Mouse (Mus musculus): ENCODE results near the gene Aagab. TPM values are rescaled to one million over a fixed set of nuclear protein-coding genes. Genes with fewer than 3 reads are reported as not detected.
A peak's percentile ranks its signal among the peaks of the same experiment; 100 is the strongest.

The Aagab gene
- total and polyA plus RNA-seq, 3 experiments: 16.1 to 27.4 TPM; not detected in 1

GRCm38 (mm10) chr9:63579644-63580043, 22.8 kb upstream of the Aagab start:
- Histone ChIP-seq H3K27me3 (ENCODE audit: control insufficient read depth in 1 of 2, insufficient read depth in 2 of 2, low read length in 2 of 2) (peaks cover 0 to 3% of the 10 kb centered on the region in 2 experiments; a peak in 3 of 4 replicates), H3K4me1 (ENCODE audit: control insufficient read depth in 1 of 2, insufficient read depth in 2 of 2, low read length in 2 of 2) (no peaks in the 10 kb centered on the region; a peak in 1 of 4 replicates), H3K9ac (ENCODE audit: control insufficient read depth, low read depth, low read length, poor library complexity, severe bottlenecking) (no peak overlapping the region), H3K4me3 (ENCODE audit: control insufficient read depth in 1 of 2, insufficient read depth in 1 of 2, low read depth in 2 of 2, low read length in 2 of 2) (no peak overlapping the region), H3K27ac (ENCODE audit: control insufficient read depth, low read depth, low read length) (no peak overlapping the region), H3K79me2 (ENCODE audit: control insufficient read depth, insufficient read depth, low read length, poor library complexity) (no peaks in the 10 kb centered on the region), H3K9me3 (replicated peaks; ENCODE audit: insufficient read depth, low read length) (no peaks in the 10 kb centered on the region), H3K36me3 (ENCODE audit: control insufficient read depth in 1 of 2, insufficient read depth in 2 of 2, low read length in 2 of 2) (no peaks in the 10 kb centered on the region)
- TF ChIP-seq TAL1 (IDR thresholded peaks at IDR 0.05; ENCODE audit: low read length): no peak
- no peak for TF ChIP-seq BHLHE40 (IDR thresholded peaks at IDR 0.05; ENCODE audit: borderline replicate concordance, low read depth, low read length)
- TF ChIP-seq EP300 (IDR thresholded peaks at IDR 0.05; ENCODE audit: low read depth in 1 of 2, low read length in 2 of 2): no peak
- TF ChIP-seq CTCF (IDR thresholded peaks at IDR 0.05 in 2 of 3, conservative IDR thresholded peaks at IDR 0.05 in 1 of 3; ENCODE audit: control insufficient read depth in 1 of 3, insufficient read depth in 1 of 3, low read depth in 2 of 3, low read length in 3 of 3, poor library complexity in 1 of 3, severe bottlenecking in 1 of 3): peak in 2 of 3 experiments; percentile 34 to 38; a peak in 3 of 6 replicates
- TF ChIP-seq ZC3H11A (IDR thresholded peaks at IDR 0.05; ENCODE audit: low read depth, low read length): 0 out of 2 replicates have a peak, but pooled peaks have one; percentile 12
- no peak for TF ChIP-seq NRF1 (IDR thresholded peaks at IDR 0.05; ENCODE audit: insufficient read depth, low read depth, low read length, poor library complexity, severe bottlenecking)
- peak; percentile 38 for TF ChIP-seq RAD21 (IDR thresholded peaks at IDR 0.05; ENCODE audit: low read depth, low read length)
- peak; percentile 44; the same call in 1 of the 2 replicates for TF ChIP-seq SMC3 (IDR thresholded peaks at IDR 0.05; ENCODE audit: low read depth, low read length)
- no peak for TF ChIP-seq GABPA (IDR thresholded peaks at IDR 0.05; ENCODE audit: low read depth, low read length)
- DNase-seq (ENCODE audit: low read depth, low spot score): peak; percentile 11

GRCm38 (mm10) chr9:63580046-63580445, 22.4 kb upstream of the Aagab start:
- DNase-seq (ENCODE audit: low read depth, low spot score): no peak
- no peak for TF ChIP-seq E2F4 (IDR thresholded peaks at IDR 0.05; ENCODE audit: borderline replicate concordance, low read depth, low read length)
- TF ChIP-seq TAL1 (IDR thresholded peaks at IDR 0.05; ENCODE audit: low read length): no peak
- TF ChIP-seq GABPA (IDR thresholded peaks at IDR 0.05; ENCODE audit: low read depth, low read length): no peak
- TF ChIP-seq RCOR1 (IDR thresholded peaks at IDR 0.05; ENCODE audit: low read depth, low read length): no peak
- no peak for TF ChIP-seq ZC3H11A (IDR thresholded peaks at IDR 0.05; ENCODE audit: low read depth, low read length)
- TF ChIP-seq NELFE (IDR thresholded peaks at IDR 0.05; ENCODE audit: low read depth, low read length): no peak
- no peak for TF ChIP-seq TCF12 (IDR thresholded peaks at IDR 0.05; ENCODE audit: low read depth, low read length)
- no peak for TF ChIP-seq CTCF (IDR thresholded peaks at IDR 0.05 in 2 of 3, conservative IDR thresholded peaks at IDR 0.05 in 1 of 3; ENCODE audit: control insufficient read depth in 1 of 3, insufficient read depth in 1 of 3, low read depth in 2 of 3, low read length in 3 of 3, poor library complexity in 1 of 3, severe bottlenecking in 1 of 3)
- no peak for TF ChIP-seq MAZ (IDR thresholded peaks at IDR 0.05; ENCODE audit: low read depth, low read length)
- no peak for TF ChIP-seq UBTF (IDR thresholded peaks at IDR 0.05; ENCODE audit: borderline replicate concordance, insufficient read depth, low read depth, low read length)
- TF ChIP-seq SMC3 (IDR thresholded peaks at IDR 0.05; ENCODE audit: low read depth, low read length): no peak
- TF ChIP-seq MXI1 (IDR thresholded peaks at IDR 0.05; ENCODE audit: low read depth, low read length): no peak
- no peak for TF ChIP-seq ZMIZ1 (IDR thresholded peaks at IDR 0.05; ENCODE audit: low read depth, low read length)
- TF ChIP-seq USF1 (IDR thresholded peaks at IDR 0.05; ENCODE audit: low read depth, low read length): no peak
- H3K36me3 ChIP-seq (ENCODE audit: control insufficient read depth in 1 of 2, insufficient read depth in 2 of 2, low read length in 2 of 2): no peaks in the 10 kb centered on the region

More at GRCm38 (mm10) chr9:63580046-63580445, 22.4 kb upstream of the Aagab start:
- H3K27me3 ChIP-seq (ENCODE audit: control insufficient read depth in 1 of 2, insufficient read depth in 2 of 2, low read length in 2 of 2): no peaks in the 10 kb centered on the region; a peak in 2 of 4 replicates
- H3K27ac ChIP-seq (ENCODE audit: control insufficient read depth, low read depth, low read length): no peak overlapping the region
- H3K79me2 ChIP-seq (ENCODE audit: control insufficient read depth, insufficient read depth, low read length, poor library complexity): no peaks in the 10 kb centered on the region
- H3K4me3 ChIP-seq (ENCODE audit: control insufficient read depth in 1 of 2, insufficient read depth in 1 of 2, low read depth in 2 of 2, low read length in 2 of 2): no peak overlapping the region
- H3K4me1 ChIP-seq (ENCODE audit: control insufficient read depth in 1 of 2, insufficient read depth in 2 of 2, low read length in 2 of 2): no peaks in the 10 kb centered on the region; a peak in 1 of 4 replicates
- H3K9ac ChIP-seq (ENCODE audit: control insufficient read depth, low read depth, low read length, poor library complexity, severe bottlenecking): no peak overlapping the region
- H3K9me3 ChIP-seq (replicated peaks; ENCODE audit: insufficient read depth, low read length): no peaks in the 10 kb centered on the region
